Mouse (Mus musculus): Measurements from ENCODE around the gene Gabbr1.

GRCm38 (mm10) chr17:37039127-37039894 is 6.5 kb upstream of the Gabbr1 start:
- TF ChIP-seq EP300 (IDR thresholded peaks at IDR 0.05; ENCODE audit: low read length) (no peak), CHD1 (IDR thresholded peaks at IDR 0.05; ENCODE audit: low read depth, low read length) (no peak), CTCF (conservative IDR thresholded peaks at IDR 0.05 in 1 of 2, IDR thresholded peaks at IDR 0.05 in 1 of 2; ENCODE audit: low read depth in 2 of 2, low read length in 2 of 2) (no peak), POLR2A (IDR thresholded peaks at IDR 0.05; ENCODE audit: low read depth, low read length) (no peak), SIN3A (IDR thresholded peaks at IDR 0.05; ENCODE audit: low read length) (no peak), POLR2AphosphoS2 (IDR thresholded peaks at IDR 0.05; ENCODE audit: low read depth, low read length) (no peak), TCF12 (IDR thresholded peaks at IDR 0.05; ENCODE audit: low read depth, low read length) (no peak)
